Mouse (Mus musculus): ENCODE results near the gene Prpf8.

- no peak for TF ChIP-seq CTCF (IDR thresholded peaks at IDR 0.05; ENCODE audit: borderline replicate concordance, insufficient read depth, low read depth, low read length)
- TF ChIP-seq POLR2A (IDR thresholded peaks at IDR 0.05; ENCODE audit: borderline replicate concordance, insufficient read depth, low read length), result no peak
Observed at GRCm38 (mm10) chr11:75494296-75495049, 7.9 kb downstream of the Prpf8 start.
